Mouse (Mus musculus): ENCODE measurements around the gene Ypel2. TPM values are rescaled to one million over a fixed set of nuclear protein-coding genes. Genes with fewer than 3 reads are reported as not detected.

The Ypel2 gene
- polyA plus RNA-seq, 2 experiments: 0.70 to 0.83 TPM

DNA sequence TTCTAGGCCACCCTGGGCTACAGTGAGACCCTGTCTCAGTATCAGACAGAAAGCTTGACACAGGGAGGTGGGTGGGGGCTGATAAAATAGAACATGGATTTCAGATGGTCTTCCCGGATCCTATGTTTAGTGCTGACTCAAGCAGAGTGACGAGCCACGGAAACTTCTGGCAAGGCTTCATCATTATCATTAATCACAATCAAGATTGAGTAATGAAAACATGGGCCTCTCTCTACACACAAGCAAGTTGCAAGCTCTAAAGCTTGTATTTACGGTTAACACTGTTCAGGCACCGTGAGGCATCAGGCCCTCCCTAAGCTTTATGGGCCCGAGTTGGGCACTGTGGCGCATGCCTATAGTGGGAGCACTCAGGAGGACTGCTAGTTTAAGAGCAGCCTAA, 13.7 kb downstream of the Ypel2 start:
- H3K4me1 ChIP-seq (replicated peaks; ENCODE audit: control insufficient read depth in 2 of 2, insufficient read depth in 2 of 2, low read length in 1 of 2): no peaks in the 10 kb centered on the region
- H3K27me3 ChIP-seq (ENCODE audit: control insufficient read depth, insufficient read depth, low read length): no peaks in the 10 kb centered on the region
- H3K9ac ChIP-seq (replicated peaks): no peak overlapping the region
- H3K9me3 ChIP-seq (ENCODE audit: control insufficient read depth, low read length): no peaks in the 10 kb centered on the region
- H3K27ac ChIP-seq: no peak overlapping the region
- H3K4me2 ChIP-seq (ENCODE audit: low read depth): no peak overlapping the region
- no peak for DNase-seq (ENCODE audit: low read depth in 3 of 3, low spot score in 3 of 3)
- no peak overlapping the region for H3K4me3 ChIP-seq (ENCODE audit: insufficient read depth in 1 of 2, low read depth in 2 of 2, low read length in 2 of 2)
- no peaks in the 10 kb centered on the region for H3K36me3 ChIP-seq (replicated peaks; ENCODE audit: control insufficient read depth, insufficient read depth, low read depth)
- no peak for TF ChIP-seq CTCF (IDR thresholded peaks at IDR 0.05; ENCODE audit: low read depth)
- 73% methylated on average over 7 of the region's 7 CpGs for WGBS (ENCODE audit: insufficient replicate concordance)
- no peak for ATAC-seq (ENCODE audit: insufficient read depth)

DNA sequence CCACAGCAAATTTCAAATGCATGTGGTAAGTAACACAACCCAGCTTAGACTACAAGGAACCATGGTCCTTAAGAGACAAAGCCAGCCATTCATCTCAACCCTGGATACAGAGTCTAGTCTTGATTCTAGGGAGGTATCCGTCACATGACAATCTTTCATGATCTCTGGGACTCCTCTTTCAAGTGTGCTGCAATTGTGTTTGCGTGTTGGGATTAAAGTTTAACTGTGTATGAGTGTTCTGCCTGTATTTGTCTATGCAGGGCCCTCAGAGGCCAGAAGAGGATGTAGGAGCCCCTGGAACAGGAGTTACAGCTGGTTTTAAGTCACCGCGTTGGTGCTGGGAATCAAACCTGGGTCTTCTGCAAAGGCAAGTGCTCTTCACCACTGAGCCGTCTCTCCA, 16.3 kb downstream of the Ypel2 start:
- no peak overlapping the region for H3K4me3 ChIP-seq (ENCODE audit: insufficient read depth in 1 of 2, low read depth in 2 of 2, low read length in 2 of 2)
- H3K4me1 ChIP-seq (replicated peaks; ENCODE audit: control insufficient read depth in 2 of 2, insufficient read depth in 2 of 2, low read length in 1 of 2): peaks cover 0 to 8% of the 10 kb centered on the region in 2 experiments; a peak in 1 of 4 replicates
- 73% methylated on average over 5 of the region's 5 CpGs for WGBS (ENCODE audit: insufficient replicate concordance)
- no peaks in the 10 kb centered on the region for H3K9me3 ChIP-seq (ENCODE audit: control insufficient read depth, low read length)
- H3K4me2 ChIP-seq (ENCODE audit: low read depth): no peak overlapping the region
- H3K9ac ChIP-seq (replicated peaks): no peak overlapping the region
- DNase-seq (ENCODE audit: low read depth in 3 of 3, low spot score in 3 of 3) (no peak), ATAC-seq (ENCODE audit: insufficient read depth) (no peak)
- no peaks in the 10 kb centered on the region for H3K36me3 ChIP-seq (replicated peaks; ENCODE audit: control insufficient read depth, insufficient read depth, low read depth)
- TF ChIP-seq CTCF (IDR thresholded peaks at IDR 0.05; ENCODE audit: low read depth): no peak
- TF ChIP-seq EP300 (IDR thresholded peaks at IDR 0.05; ENCODE audit: low read depth): no peak
- H3K27ac ChIP-seq: no peak overlapping the region
- no peaks in the 10 kb centered on the region for H3K27me3 ChIP-seq (ENCODE audit: control insufficient read depth, insufficient read depth, low read length)

DNA sequence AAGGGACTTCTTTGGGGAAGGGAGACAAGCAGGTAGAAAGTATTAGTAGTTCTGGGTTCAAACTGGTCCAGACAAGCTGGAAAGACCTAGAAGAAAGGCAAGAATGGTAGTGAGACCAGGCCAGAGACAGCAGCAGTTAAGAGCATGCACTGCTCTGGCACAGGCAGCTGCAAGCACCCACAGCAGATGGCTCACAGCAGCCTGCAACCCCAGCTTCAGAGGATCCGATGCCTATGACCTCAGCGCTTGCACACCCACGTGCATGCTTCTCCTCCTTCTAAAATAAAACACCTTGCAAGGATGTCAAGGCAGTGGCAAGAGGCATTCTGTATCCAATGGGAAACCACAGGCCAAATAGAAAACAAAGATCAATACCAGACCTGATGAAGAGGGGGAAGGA, 19.1 kb downstream of the Ypel2 start:
- no peak overlapping the region for H3K27ac ChIP-seq
- H3K27me3 ChIP-seq (ENCODE audit: control insufficient read depth, insufficient read depth, low read length): no peaks in the 10 kb centered on the region
- H3K4me2 ChIP-seq (ENCODE audit: low read depth): no peak overlapping the region
- H3K4me1 ChIP-seq (replicated peaks; ENCODE audit: control insufficient read depth in 2 of 2, insufficient read depth in 2 of 2, low read length in 1 of 2): peaks cover 0 to 10% of the 10 kb centered on the region in 2 experiments; a peak in 1 of 4 replicates
- H3K36me3 ChIP-seq (replicated peaks; ENCODE audit: control insufficient read depth, insufficient read depth, low read depth): no peaks in the 10 kb centered on the region
- WGBS (ENCODE audit: insufficient replicate concordance): 64% methylated on average over 3 of the region's 3 CpGs
- H3K9me3 ChIP-seq (ENCODE audit: control insufficient read depth, low read length): no peaks in the 10 kb centered on the region
- no peak overlapping the region for H3K4me3 ChIP-seq (ENCODE audit: insufficient read depth in 1 of 2, low read depth in 2 of 2, low read length in 2 of 2)
- no peak overlapping the region for H3K9ac ChIP-seq (replicated peaks)
- no peak for ATAC-seq (ENCODE audit: insufficient read depth)
- no peak for DNase-seq (ENCODE audit: low read depth in 3 of 3, low spot score in 3 of 3)
- TF ChIP-seq CTCF (IDR thresholded peaks at IDR 0.05; ENCODE audit: low read depth) (no peak), EP300 (IDR thresholded peaks at IDR 0.05; ENCODE audit: low read depth) (no peak)

DNA sequence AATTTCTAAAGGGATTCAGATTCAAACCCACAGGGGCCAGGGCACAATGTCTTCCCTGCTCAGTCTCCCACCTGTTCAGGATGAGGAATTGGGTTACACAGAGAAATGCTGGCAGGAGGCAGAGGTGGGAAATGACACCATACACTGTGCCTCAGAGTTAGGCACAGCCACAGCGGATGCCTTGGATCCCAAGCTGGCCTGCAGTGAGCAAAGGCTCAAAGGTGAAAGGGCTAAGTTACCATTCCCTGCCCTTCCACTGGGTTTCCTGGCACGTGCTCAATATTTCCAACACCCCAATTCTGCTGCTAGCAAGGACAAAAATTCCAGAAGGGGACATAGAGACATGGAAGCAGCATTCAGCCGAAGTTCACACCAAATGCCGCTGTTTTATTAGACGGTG, 20.3 kb downstream of the Ypel2 start:
- WGBS (ENCODE audit: insufficient replicate concordance): 59% methylated on average over 5 of the region's 5 CpGs
- H3K4me3 ChIP-seq (ENCODE audit: insufficient read depth in 1 of 2, low read depth in 2 of 2, low read length in 2 of 2): no peak overlapping the region
- no peak overlapping the region for H3K4me2 ChIP-seq (ENCODE audit: low read depth)
- DNase-seq (ENCODE audit: low read depth in 3 of 3, low spot score in 3 of 3): no peak
- H3K4me1 ChIP-seq (replicated peaks; ENCODE audit: control insufficient read depth in 2 of 2, insufficient read depth in 2 of 2, low read length in 1 of 2): peaks cover 0 to 12% of the 10 kb centered on the region in 2 experiments; a peak in 1 of 4 replicates
- no peak for ATAC-seq (ENCODE audit: insufficient read depth)
- no peaks in the 10 kb centered on the region for H3K36me3 ChIP-seq (replicated peaks; ENCODE audit: control insufficient read depth, insufficient read depth, low read depth)
- H3K9ac ChIP-seq (replicated peaks): no peak overlapping the region
- no peaks in the 10 kb centered on the region for H3K9me3 ChIP-seq (ENCODE audit: control insufficient read depth, low read length)
- H3K27me3 ChIP-seq (ENCODE audit: control insufficient read depth, insufficient read depth, low read length): no peaks in the 10 kb centered on the region
- H3K27ac ChIP-seq: no peak overlapping the region
- TF ChIP-seq CTCF (IDR thresholded peaks at IDR 0.05; ENCODE audit: low read depth) (no peak), EP300 (IDR thresholded peaks at IDR 0.05; ENCODE audit: low read depth) (no peak)

DNA sequence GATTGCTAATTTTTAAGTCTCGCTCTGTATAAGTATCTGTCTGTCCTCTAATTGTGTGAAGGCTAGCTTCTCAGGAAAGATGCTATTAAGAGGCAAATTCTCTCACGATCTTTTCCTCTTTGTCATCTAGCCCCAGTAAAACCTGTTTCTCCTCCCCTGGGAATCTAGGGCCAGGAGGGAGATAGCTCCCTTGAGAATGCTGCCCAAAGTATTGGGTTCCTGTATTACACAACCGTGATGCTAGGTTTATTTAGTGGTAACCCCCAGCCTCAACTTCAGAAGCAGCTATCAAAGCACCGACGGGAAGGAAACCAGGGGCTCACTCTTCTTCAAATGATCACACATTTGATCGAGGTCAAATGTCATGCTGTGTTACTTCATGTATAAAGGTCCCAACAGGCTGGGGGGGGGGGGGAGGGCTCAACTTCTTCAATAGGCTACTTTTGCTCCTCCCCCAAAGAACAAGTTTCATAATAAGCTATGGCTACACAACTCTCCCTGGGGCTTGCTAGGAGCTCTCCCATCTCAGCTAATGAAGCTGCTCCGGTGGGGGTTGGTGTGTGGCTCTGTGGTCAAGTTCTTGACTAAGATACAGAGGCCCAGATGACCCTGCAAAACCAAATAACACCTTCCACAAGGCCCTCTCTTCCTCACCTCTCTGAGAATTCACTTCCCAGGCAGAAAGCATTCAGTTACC, 22.3 kb downstream of the Ypel2 start:
- ATAC-seq (ENCODE audit: insufficient read depth): no peak

More for the DNA sequence above, 22.3 kb downstream of the Ypel2 start:
- Histone ChIP-seq H3K9ac (replicated peaks) (no peak overlapping the region), H3K27me3 (ENCODE audit: control insufficient read depth, insufficient read depth, low read length) (no peaks in the 10 kb centered on the region), H3K4me2 (ENCODE audit: low read depth) (no peak overlapping the region), H3K36me3 (replicated peaks; ENCODE audit: control insufficient read depth, insufficient read depth, low read depth) (no peaks in the 10 kb centered on the region), H3K27ac (no peak overlapping the region), H3K4me1 (replicated peaks; ENCODE audit: control insufficient read depth in 2 of 2, insufficient read depth in 2 of 2, low read length in 1 of 2) (peaks cover 0 to 12% of the 10 kb centered on the region in 2 experiments; a peak in 1 of 4 replicates), H3K4me3 (ENCODE audit: insufficient read depth in 1 of 2, low read depth in 2 of 2, low read length in 2 of 2) (no peak overlapping the region), H3K9me3 (ENCODE audit: control insufficient read depth, low read length) (no peaks in the 10 kb centered on the region)
- no peak for DNase-seq (ENCODE audit: low read depth in 3 of 3, low spot score in 3 of 3)
- no peak for TF ChIP-seq EP300 (IDR thresholded peaks at IDR 0.05; ENCODE audit: low read depth)
- no peak for TF ChIP-seq CTCF (IDR thresholded peaks at IDR 0.05; ENCODE audit: low read depth)
- WGBS (ENCODE audit: insufficient replicate concordance): 49% methylated on average over 7 of the region's 7 CpGs
